Mouse (Mus musculus) gastrocnemius, postnatal 4 days (tissue): ENCODE measurements around the gene Ccl20. TPM values are rescaled to one million over a fixed set of nuclear protein-coding genes. Genes with fewer than 3 reads are reported as not detected.

Source experiments
- DNase-seq, 2 experiments: peaks; one replicate each; pipeline ENCODE4 v3.0.0; 2021 to 2022; ENCODE audit warnings: low spot score in 2 of 2, mixed read lengths in 2 of 2
- long read RNA-seq, 2 experiments: library from polyadenylated mRNA; stranded (forward); transcript quantifications; one replicate each; pipeline ENCODE4 v2.0.0; 2021
- total RNA-seq, 2 experiments: library from RNA; stranded (reverse); gene quantifications; 2 replicates each; pipeline ENCODE4 v1.2.3; 2021

Gene Ccl20
- not detected for total RNA-seq
- long read RNA-seq, experiment 1 = 0 reads
- long read RNA-seq, experiment 2 = 0 reads

DNA sequence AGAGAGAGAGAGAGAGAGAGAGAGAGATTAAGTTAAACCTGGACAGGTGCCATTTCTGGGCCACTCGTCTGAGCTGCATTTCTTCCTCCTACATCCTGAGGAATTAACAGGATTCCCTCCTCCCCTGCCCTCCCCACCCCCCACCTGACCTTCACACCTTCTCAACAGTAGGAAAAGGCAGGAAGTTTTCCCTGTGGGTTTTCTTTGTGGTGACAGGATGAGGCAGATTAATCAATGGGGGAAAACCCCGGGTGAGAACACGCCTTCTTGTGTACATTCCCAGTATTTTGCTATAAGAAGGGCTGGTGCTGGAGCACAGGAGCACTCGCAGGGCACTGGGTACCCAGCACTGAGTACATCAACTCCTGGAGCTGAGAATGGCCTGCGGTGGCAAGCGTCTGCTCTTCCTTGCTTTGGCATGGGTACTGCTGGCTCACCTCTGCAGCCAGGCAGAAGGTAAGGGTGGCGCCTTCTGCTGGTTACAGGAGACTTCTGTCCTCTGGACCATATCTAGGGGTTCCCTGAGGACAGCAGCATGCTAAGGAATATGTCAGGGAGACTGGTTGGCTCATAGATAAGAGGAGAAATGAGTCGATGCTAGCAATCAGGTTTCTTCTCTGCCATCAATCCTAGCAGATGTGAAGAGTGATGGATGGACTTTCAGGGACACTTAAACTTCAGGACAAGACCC lies at the start of gene Ccl20:
Gene Ccl20 (plus strand): TSS at position 320 of the 691 bp plus-strand sequence.
- DNase-seq = no peak

DNA sequence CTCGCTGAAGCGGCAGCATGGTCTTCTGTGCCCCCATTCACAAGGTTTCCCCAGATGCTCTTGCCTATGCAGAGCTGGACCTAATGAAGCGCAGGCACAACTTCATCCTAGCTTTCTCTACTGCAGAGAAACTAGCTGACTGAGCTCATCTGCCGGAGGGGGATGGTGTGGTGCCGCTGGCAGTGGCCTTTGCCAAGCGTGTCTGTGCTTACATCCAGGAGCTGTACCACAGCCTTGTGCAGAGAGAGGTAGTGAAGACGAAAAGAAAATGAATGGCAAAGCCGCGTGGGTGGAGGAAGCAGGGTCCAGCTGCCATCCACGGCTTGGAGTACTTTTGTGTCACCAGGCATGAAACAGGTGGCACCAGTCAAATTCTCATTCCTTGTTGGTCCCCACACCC lies 49.4 kb upstream of the Ccl20 start:
- DNase-seq = no peak

DNA sequence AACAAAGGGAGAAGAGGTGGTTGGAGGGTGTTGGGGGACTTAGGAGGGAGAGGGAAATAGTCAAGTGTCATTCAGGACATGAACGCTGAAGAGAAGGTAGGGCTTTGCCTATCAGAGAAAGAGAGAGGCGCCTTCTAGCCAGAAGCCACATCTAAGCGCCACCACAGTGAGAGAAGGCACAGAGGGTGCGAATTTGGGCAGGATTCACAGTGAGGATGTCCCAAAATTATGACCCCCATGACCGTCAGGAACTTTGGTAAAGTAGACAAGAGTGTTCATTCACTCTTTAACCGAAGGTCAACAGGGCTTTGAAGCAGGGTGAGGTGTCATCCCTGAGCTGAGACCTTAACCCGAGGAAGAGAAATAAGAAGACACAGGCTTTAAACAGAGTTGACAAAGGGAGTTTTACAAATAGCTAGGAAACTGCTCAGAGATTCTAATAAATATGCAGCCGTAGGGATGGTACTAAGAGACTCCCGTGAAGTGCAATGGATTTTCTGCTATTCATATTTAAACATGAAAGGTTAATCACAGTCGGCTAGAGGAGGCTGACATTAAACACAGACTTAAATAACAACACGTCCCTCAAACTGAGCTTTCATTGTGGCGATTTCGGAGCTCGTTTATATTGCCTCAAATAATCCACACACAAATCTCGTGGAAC lies 40.9 kb upstream of the Ccl20 start:
- no peak for DNase-seq

DNA sequence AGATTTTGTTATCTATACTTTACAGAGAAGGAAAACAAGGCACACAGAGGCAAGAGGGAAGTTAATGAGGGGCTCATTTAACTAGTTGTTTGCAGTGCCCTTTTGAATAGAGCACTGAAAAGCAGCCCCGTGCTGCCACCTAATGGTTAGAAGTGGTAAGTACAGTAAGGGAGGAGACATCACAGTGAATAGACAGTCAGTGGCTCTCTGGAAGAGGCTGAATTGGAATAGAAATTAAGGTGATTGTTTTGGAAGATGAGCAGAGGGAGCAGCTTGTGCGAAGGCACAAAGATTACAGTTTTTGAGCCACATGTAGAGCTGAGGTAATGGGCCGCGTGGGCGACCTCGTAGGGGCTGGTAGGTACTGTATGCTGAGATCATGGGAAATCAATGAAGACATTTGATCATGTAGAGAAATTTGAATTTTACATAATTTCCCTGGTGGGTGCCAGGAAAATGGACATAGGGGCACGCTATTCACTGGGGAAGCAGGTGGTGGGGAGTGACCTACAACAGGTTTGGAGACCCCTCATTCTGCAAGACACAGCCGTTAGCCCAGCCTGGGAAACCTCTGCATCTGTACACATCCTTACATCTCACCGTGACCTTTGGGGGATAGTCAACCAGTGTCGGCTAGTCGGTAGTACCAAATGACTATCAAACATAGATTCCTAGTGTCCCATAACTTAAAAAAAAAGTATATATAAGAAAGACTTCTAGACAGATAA lies 40.2 kb upstream of the Ccl20 start:
- DNase-seq = no peak

DNA sequence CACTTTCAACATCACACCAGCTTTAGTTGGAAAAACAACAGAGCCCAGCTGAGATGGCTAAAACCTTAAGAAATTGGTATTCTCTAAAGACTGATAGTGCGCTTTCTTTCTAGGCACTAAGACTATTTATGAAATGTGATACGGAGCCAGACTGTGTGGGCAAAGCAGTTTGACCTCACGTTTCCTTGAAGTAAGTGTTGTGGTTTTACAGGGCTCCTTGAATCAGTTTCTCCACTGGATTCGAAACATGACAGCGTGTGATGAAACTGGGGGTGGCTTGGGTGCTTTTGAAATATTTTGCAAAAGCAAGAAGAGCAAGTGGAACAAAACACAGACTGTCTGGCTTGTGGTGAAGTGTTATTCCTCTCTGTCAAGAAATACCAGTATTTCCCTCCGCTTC lies 39.5 kb upstream of the Ccl20 start:
- DNase-seq = no peak

DNA sequence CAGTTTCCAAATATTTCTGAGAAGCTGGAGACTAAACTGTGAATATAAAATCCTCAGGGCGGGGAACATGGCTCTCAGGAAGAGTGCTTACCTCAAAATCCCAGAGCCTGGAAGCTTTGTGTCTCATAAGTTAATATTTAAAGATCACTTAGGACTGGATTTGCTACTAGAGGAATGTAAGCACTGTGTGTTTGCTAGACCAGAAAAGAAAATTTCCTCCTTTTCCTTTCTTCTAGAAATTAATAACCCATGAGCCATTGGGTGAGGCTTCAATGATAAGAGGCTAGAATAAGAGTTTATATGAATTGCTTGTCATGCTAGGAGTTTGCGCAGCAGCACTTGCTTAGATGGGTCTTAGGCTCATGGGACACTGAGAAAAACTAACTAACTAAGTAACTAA lies 31.8 kb upstream of the Ccl20 start:
- DNase-seq = no peak

DNA sequence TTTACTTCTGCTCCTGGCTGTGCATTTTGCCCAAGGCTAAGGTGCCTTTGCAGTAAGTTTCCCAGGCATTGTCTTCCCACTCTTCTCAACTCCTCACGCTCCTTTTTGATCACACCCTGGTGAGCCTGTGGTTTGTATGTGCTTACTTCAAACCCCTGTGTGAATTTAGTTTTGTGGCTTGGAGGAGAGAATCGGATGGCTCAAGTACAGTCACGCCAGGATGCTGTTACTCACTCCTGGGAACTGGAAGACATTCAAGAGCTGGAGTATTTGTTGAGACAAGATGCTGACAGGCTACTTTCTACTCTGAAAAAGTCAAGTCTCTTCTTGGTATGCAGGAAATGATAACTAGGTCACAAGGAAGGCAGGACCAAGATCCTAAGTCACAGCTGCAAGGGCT lies 25.3 kb upstream of the Ccl20 start:
- DNase-seq = no peak

DNA sequence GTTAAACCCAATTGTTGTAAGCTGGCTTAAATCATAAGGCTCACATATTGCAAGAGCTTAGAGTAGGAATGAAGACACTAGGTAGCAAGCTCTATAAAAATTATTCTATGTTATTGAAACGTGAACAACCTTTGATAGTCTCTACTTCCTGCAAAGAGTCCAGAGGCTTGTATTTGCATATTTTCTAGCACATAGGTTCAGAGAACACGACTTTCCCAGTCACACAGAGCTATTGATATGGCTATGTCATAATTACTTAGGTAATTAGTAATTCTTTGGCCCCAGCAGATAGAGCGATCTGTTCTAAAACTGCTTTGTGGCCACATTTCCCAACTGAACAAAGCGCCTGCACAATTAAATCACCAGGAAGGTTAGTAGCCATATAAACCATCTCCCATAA lies 19.6 kb upstream of the Ccl20 start:
- DNase-seq = no peak

DNA sequence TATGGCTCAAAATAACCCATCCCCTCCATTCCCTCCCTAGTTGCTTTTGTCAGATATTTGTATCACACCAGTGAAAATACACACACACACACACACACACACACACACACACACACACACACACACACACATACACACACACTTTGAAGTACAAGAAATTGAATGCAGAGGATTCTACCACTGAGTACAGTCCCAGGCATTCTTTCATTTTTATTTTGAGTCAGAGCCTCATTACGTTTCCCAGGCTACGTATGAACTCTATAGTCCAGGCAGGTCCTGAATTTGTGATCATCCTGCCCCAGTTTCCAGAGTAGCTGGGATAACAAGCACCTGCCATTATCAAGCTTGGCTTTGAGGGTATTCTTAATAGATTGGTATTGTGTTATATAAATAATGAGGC lies 17.4 kb upstream of the Ccl20 start:
- DNase-seq = no peak

DNA sequence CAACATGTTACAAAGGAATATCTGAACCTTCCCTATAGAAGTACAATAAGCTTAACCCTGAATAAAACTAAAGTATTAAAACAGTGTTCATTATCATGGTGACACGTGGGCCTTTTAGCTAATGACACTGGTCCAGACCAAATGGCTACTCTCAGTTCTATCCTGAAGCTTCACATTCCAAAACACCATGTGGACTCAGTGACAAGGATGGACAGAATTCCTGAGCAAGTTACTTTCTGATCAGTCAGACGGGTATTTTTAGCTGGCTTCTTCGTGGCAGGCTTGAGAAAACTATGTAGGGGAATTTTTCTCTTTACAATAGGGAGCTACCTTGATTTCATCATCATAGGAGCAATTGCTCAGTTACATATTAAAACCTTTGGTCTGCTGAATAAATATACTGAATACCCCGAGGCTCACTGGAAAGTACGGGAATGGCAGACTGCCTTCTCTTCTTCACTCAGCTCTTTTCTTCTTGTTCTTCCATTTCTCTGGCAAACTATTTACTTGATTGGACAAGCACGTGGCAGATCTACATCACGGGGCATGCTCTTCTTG lies 16.9 kb upstream of the Ccl20 start:
- no peak for DNase-seq

DNA sequence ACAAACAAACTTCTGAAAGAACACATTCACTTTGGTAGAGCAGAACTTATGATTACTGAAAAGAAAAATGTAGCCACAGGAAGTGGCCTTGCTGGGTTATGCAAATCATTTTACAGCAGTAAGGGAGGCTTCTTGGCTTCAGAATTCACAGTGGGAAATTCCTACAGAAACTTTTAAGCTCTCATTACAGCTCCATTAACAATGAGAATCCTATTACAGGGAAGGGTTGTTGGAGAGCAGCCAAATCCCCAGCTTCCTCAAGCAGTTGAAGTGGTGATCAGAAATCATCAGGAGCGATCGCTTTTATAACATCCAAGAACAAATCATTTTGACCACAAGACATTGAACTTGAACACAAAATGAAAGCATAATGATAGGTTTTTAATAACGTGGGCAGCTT lies 14.7 kb upstream of the Ccl20 start:
- peak in 1 of 2 experiments; percentile 34 for DNase-seq

DNA sequence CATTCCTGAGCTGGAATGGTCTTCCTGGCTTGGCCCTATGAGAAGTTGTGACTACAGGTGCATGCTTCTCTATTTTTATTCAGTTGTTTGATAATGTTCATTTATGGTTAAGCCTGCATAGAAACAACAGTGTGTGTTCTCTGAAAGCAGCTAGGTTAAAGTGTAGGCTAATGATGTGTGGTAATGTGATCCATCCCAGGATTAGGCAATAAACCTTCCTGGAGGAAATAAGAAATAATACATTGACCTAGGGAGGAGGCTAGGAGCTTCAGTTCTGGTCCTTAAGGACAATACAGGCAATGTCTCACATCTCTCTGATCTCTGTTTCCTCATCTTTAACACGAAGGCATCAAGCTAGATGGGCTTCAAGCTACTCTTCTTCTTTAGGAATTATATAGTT lies 11.1 kb upstream of the Ccl20 start:
- DNase-seq = no peak

DNA sequence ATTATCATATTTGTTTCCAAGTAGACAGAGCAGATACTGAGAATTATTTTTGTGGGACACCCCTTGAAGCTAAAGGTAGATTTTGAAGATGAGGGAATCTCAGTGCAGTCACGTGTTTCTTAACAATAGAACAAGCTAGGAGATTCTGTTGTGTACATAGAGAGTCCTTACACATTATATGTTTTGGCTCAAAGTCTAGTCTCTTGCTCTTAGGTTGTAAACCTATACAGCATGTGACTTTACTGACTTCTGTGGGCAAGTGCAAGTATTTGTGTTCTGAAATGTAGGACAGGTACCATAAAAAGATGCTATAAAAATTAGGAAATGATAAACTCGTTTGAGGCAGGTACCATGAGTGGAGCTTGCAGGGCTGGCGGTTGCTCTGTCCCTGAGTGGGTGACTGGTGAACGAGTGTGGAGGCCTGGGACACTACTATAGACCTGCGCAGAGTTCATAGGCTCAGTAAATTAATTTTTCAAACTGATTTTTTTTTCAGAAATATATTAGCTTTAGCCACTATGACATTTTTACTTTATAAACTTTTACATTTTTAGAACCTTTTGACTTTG lies 9.1 kb upstream of the Ccl20 start:
- DNase-seq = no peak

DNA sequence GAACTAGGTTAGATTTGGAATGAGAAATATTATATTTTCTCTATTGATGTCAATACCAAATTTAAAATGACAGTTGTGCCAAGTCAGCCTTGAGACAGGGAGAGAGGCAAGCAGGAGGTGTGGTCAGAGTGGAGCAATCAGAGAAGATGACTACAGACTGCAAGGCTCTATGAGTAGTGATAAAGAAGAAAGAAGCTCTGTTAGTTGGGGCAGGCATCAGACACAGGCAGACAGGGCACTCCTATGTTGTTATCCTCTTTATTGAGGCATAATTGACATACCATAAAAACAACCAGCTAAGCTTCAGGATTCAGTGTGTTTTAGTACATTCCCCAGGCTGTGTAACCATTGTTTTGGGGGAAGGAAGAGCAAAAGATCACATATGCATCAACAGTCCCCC lies 5.6 kb upstream of the Ccl20 start:
- no peak for DNase-seq

DNA sequence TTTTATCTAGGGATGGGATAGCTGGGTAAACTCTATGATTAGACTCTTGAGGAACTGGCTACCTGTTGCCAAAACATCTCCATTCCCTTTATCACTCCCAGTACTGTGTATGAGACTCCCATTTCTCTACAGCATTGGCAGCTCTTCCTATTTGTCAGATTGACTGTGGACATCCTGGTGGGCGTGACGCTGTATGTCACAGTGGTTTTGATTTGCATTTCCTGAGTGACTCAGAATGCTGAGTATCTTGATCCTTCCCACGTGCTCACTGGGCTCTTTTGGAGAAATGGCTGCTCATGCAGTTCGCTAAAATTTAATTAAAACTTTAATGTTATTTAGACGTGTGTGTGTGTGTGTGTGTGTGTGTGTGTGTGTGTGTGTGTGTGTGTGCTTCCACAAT lies 4.8 kb upstream of the Ccl20 start:
- no peak for DNase-seq

DNA sequence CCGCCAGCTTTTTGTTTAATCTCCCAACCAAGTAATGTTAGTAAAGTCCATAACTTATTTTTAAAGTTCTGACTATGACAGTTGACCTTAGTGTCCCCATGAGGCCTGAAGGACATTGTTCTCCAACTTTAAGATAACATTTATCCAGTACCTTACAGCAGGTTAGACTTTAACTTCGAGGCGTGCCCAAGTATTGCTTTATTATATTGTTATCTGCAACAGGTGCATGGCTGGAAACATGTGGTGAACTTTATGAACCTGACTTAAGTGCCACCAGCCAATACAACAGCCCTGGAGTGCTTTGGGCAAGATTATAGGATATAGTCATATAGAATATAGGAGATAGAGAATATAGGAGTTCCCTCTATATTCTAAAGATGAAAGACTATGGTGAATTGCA lies 651 bp downstream of the Ccl20 start:
- DNase-seq = no peak

DNA sequence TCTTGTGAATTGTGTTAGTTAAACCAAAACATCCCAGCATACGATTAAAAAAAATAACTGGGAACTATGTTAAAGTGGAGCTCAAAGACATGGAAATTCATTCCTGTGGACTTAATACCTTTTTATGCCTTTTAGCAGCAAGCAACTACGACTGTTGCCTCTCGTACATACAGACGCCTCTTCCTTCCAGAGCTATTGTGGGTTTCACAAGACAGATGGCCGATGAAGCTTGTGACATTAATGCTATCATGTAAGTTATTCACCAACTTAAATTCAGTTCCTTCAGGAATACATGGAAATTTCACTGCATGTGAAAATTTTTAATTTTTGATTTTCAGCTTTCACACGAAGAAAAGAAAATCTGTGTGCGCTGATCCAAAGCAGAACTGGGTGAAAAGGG lies 1.1 kb downstream of the Ccl20 start:
- DNase-seq = no peak

DNA sequence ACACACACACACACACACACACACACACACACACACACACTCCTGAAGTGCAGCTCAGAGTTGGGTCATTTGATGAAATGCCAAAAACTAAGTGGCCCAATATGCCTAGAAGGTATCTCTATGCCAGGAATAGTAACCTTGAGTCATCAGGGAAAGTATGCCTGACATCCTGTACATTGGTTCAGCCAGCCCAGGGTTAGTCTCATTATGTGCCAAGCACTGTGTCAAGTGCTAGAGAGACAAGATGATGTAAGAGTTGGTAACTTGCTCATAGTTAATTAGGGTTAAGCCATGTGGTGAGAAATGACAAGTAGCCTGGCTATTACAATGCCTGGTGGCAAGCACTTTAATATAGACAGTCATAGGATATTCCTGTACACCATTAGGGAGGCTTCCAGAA lies 3.3 kb downstream of the Ccl20 start:
- no peak for DNase-seq

DNA sequence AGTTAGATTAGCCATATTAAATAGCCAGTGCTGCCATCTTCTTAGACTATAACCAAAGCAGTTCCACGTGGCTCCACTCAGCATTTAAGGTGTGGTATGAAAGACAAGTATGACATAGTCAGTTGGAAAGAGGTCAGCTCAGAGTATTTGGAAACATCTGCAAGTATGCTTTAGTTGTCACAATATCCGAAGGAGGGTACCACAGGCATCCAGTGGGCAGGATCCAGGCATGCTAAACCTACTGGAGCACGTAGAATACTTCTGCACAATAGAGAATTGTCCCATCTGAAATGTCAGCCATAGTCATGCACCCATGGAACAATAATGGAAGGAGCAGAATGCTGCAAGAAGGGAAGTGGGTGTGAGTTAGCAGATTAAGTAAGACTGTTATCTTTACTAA lies 3.7 kb downstream of the Ccl20 start:
- no peak for DNase-seq

DNA sequence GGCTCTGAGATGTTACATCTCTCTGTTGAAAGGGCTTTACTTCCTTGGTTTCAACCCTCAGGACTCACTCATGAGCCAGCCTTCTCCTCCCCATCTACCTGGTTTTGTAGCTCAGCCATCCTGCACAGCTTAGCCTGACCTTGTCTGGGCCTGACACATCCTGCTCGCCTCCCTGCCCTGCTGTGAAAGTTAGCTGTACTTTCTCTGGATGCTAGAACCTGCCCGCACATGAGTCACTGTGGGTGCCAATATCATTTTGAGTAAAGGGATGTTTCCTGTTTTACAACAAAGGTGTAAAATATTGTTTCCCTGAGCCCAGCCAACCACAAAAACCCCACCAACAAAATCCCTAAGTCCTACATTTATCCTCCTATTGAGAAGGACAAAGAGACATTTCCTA lies 6.6 kb downstream of the Ccl20 start:
- no peak for DNase-seq

DNA sequence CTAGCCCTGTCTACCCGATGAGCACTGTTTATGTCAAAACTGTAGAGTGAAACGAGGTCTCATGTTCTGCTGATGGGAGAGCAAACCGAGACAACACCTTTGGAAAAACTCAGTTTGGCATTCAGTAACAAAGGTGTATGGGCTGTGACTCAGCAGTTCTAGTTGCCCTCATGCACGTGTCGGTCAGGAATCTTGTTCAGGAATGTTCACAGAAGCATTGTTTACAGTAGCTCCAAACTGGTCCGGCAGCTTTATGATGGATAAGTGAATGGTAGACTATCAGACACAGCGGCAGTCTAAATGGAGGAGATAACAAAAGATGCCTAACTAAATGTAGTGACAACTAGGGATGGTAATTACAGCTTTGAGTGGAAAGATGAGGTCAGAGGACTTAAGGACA lies 19.3 kb downstream of the Ccl20 start:
- DNase-seq = no peak

DNA sequence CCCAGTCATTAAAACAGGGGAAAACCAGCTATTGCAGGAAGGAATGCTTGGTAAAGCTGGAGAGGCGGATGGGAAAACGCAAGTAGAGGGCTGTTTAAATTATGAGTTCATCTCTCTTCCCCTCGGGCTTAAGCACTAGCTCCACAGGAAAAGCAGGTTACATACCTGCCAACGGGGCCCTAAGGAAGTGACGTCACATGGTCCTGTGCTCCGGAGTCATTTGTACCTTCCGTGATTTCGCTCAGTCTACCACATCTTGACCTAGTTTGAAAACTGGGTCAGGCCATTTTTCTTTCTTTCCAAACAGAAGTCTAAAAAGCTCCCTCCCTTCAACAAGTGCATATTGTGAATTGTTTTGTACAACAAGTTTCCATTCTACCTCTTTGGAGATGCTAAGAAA lies 21.3 kb downstream of the Ccl20 start:
- DNase-seq = no peak
